Mouse (Mus musculus): ENCODE data around the gene Kif22.
"Not testable (repeated sequence)": the region's sequence is repeated elsewhere in the genome, so short reads cannot be mapped to it uniquely, and the experiment has no call there.

Gene Kif22

DNA sequence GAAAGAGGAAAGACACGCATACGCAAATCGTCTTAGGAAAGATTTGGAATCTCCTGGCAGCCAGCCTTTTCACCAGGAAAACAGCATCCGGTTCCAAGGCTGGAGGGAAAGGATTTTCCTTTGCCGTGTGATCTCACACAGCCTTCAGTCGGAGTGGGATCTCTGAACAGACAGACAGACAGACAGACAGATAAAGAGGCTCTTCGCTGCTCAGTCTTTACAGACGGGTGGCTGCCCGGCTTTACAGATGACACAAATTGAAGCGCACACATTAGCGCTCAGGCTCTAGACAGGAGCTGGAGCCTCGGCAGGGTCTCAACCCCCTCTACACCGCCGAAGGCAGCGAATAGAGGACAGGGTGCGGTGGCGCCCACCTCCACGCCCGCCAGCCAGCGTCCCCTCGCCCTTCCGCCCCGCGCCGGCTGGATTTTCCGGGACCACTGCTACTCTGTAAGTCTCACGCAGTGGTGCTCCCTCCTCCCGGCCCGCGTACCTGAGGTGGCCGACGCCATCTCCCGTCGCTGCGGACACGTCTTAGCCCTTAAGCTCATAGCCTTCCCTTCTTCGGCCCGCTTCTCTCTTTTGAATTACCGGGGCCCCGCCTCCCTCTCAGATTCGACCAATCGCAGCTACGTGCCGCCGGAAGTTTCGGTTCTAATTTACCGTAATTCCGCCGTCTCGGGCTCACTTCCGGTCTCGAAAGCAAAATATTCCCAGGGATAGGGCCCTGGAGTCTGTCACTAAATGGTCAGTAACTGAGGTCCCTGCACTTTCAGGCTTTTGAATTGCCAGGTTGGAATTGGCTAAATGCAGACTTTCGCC, at the start of gene Kif22:
Gene Kif22, minus strand, starts transcription at position 621 of the 822 bp plus-strand sequence.
- DNase-seq: peak; percentile 92

DNA sequence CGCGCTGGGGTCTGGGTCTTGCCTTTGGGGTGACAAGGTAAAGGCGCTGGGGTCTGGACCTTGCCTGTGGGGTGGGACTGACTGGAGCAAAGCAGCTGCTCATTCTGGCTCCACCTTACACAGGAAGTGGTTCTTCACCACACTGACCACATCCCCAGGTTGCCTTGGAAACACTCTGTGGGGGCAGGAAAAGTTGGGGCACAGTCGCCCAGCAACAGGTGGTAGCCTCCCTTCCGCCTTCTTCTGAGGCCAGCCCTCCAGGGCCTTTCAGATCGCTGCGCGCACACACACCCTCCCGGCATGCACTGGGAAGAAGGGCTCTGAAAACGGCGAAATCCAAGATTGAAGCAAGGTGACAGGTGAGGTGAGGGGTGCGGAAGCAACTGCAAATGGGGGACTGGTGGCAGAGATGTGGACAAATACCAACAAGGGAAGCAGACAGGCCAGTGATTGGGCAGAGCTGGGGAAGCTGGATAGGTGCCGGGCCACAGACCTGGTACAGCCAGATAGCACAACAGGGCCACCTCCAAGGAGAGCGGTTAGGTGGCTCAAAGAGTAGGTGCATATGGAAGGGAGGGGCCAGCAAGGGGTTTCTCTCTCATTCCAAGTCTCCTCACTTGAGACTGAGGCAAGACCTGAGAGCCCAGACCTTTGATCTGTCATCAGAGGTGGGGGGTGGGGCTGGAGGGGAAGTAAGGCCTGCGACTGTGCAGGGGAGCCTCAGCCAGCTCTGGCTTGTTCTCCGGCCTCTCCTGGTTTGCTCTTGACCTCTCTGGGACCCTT, 49.0 kb upstream of the Kif22 start, which contains the start of gene AI467606:
Gene AI467606, plus strand, starts transcription at position 246 of the 783 bp plus-strand sequence.
- DNase-seq: peak; percentile 86

DNA sequence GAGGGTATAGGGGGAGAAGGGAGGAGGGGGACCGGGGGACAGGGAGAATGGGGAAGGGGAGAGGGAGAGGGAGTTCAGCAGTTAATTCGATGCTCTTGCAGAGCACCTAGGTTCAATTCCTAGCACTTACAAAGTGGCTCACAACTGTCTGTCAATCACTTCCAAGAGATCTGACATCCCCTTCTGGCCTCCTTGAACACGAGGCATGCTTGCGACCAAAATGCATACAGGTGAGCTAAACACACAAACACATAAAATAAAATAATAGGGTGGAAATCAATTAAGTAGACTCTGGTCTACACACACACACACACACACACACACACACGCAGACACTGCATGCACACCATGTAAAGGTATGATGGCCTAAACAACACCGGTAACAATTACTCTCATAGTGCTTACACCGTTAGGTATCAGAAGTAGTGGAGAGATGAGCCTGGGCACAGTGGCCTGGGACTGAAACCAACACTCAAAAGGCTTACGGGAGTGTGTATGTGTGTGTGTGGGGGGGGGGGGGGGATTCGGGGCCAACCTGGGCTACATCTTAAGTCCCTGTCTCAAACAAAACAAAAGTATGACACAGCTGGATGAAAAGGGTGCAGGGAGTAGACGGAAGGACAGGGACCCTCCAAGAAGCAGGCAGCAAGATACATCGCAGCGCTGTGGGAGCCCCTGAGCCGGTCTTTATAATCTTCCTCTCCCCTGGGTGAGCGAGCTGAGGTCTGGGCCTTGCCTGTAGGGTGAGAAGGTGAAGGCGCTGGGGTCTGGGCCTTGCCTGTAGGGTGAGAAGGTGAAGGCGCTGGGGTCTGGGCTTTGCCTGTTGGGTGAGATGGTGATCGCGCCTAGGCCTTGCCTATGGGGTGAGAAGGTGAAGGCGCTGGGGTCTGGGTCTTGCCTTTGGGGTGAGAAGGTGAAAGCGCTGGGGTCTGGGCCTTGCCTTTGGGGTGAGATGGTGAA, 48.2 kb upstream of the Kif22 start:
- peak; percentile 25 for DNase-seq

DNA sequence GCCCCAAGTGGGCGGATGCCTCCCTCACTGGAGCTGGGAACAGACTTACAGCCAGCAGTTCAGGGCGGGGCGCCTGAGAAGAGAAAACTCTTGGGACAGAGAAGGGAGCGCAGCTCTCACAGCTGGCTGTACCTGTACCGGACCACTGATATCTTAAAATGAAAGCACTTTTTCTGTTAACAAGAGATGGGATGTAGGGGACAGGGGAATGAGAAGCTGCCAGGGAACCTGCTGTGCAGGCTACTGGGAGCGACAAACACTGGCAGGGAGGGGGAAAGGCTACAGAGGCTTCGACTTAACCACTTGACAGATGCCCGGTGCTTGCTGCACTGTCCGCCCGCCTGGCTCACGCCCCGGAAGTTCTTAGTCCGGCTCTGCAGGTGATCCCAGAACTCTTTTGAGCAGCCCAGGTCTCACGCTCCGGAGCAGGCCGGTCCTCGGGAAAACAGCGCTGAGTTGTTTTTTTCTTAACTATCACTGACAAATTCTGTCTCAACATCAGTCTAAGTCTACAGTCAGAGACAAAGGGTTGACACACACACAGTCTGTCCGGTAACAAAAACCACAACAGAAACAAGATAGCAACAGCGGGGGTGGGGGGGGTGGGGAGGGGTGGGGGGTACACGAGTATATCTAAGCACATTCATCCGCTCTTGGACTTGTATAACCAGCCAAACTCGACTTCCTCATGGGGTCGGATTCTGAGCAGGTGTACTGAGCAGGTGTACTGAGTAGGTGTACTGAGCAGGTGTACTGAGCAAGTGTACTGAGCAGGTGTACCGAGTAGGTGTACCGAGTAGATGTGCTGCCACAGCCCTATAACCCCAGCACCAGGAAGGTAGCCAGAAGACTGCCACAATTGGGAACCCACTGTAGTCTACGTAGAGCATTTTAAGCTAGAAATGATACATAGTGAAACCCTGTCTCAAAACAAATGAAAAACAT, 46.9 kb upstream of the Kif22 start:
- DNase-seq: peak; percentile 79

DNA sequence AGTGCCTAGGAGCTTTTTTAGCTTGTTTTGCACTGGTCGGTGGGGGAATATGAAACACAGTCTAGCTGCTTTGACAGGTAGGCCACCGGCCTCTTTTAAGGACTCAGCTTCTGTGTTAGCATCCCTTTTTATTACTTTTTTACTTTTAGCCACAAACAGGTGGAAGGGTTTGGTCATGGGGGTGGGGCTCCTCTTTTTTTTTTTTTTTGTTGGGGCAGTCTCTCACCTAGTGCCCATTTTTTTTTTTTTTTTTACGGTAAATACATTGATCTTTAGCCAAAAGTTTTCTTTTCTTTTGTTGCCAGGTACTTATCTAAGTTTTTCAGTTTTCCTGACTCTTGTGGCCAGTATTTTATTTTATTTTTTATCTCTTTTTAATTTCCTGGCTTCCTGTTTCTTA, 45.8 kb upstream of the Kif22 start:
- no peak for DNase-seq

DNA sequence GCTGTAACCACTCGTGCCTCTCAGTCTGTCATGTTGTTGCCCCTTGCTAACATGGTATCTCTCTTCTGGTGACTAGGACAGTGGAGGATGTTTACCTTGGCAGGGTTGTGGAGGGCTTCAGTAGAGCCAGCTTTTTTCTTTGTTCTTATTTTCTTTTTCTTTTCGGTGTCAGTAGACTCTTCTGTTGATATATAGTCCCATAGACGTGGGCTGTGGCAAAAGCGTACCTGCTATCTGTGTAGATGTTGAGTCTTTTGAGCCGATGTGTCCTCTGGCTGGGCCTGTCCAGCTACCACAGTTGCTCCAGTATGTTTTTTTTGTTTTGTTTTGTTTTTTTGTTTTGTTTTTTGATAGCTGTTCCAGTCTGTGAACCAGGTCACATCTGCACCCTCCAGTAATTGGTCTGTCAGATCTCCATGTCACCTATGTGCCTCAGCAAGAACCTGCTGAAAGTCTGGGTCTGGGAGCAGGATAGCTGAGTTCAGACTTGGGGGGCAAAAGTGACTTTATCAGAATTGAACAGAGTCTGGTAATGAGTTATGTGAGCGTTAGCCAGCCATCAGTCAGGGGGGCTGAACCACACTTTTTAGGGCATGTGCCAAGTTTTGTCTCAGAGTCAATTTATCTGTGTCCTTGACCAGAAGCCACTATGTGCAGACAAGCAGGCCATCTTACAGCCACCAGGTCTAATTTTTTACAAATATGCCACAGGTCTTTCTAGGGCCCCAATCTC, 45.2 kb upstream of the Kif22 start, which contains the start of gene Zg16:
Gene Zg16, minus strand, starts transcription at position 51 of the 733 bp plus-strand sequence.
- DNase-seq: not testable (repeated sequence)

DNA sequence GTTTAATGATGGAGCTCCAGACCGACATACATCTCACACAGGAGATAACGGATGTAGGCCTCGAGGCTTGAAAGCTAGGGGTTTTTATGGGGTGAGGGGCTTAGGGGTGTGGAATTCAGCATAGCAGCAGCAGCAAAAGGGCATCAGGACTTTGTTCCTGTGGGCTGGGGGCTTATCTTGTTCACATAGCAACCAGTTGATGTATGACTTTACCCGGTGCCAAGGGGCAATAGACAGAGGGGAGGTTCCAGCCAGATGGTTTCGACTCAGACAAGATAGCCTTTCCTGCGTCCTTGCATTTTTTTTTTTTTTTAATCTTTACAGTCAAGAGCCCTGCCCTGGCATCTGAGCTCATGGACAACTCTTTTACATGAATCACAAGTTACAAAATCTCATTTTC, 43.5 kb upstream of the Kif22 start:
- DNase-seq: peak; percentile 34

DNA sequence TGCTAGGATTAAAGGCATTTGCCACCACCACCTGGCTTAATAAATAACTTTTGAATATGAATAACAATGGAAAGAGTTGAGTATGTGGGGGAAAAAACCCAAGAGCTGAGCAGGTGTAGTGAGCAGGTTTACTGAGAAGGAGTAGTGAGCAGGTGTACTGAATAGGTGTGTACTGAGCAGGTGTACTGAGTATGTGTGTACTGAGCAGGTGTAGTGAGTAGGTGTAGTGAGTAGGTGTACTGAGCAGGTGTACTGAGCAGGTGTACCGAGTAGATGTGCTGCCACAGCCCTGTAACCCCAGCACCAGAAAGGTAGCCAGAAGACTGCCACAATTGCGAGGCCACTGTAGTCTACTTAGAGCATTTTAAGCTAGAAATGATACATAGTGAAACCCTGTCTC, 42.5 kb upstream of the Kif22 start:
- DNase-seq: no peak

DNA sequence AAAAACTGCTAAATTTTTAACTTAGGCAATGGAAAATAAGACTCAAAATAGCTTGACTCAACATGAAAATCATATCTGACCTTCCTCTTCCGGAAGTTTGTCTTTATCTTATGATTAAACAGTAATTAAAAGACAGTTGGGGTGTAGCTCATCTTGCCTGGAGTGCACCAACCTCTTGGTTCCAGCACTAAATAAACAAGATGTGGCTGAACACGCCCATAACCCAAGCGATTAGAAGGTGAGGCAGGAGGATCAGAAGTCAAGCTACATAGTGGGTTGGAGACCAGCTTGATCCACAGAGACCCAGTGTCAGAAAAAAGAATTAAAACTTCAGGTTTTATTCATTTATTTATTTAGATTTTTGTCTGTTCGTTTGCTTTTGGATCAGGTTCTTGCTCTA, 41.4 kb upstream of the Kif22 start:
- DNase-seq: no peak

DNA sequence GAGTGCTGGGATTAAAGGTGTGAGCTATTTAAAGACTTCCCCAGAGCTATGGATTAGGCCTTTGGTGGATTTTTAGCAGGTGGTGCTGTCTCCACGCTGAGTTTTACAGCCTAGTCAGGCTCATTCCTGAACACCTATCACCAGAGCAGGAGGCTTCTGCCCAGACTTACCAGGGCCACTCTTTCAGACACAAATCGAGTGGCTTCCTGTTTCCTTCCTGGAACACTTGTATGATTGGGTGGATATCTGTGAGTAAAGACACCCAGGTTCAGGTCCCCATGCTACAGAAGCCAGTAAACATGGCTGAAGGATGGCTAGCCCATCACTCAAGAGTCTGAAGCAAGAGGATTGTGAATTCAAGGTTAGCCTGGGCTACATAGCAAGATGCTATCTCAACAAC, 40.7 kb upstream of the Kif22 start:
- no peak for DNase-seq

DNA sequence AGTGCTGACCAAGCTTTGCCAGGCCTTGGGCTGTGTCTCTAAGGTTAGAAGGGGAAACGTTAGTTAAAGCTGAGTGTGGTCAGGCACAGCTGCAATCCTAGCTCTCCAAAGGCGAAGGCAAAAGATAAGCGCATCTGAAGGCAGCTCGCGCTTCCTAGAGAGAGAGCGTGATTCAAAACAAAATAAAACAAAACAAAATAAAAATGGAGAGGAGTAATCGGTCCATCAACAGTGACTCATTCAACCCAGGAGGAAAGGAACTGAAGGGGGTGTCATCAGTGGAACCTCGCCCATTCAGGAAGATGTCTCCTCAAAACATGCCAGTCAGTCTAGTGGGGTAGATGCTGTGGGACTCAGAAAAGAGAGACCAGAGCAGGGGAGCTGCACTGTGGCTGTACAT, 40.0 kb upstream of the Kif22 start:
- DNase-seq: no peak

DNA sequence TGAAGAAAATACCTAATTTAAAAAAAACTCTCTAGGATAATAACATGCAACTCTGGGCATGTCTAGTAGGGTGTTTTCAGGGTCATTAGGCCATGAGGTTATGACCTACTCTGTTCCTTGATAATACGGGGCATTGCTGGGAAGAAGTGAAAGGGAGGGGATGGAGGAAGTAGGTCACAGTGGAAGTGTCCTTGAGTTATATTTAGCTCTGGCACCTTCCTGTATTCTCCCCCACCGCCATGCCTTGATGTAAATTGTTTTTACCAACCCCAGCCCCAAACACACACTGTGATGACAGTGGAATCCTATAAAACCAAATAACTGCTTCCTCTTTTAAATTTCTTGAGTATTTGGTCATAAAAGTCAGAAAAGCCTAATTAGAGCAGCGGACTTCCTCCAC, 37.8 kb upstream of the Kif22 start:
- DNase-seq: no peak

DNA sequence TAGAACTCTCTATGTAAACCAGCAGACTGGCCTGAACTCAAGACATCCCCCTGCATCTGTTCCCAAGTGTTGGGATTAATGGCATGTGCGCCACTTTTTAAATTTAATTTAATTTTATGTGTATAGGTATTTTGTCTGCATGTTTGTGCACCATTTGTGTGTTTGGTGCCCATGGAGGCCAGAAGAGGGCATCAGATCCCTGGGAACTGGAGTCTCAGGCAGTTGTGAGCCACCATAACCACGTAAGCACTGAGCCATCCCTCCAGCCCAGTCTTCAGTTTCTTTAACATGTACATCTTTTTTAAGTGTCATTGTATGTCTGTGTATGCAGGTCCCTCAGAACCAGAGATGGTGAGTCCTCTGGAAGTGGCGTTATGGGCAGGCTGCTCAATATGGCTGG, 35.4 kb upstream of the Kif22 start:
- no peak for DNase-seq

DNA sequence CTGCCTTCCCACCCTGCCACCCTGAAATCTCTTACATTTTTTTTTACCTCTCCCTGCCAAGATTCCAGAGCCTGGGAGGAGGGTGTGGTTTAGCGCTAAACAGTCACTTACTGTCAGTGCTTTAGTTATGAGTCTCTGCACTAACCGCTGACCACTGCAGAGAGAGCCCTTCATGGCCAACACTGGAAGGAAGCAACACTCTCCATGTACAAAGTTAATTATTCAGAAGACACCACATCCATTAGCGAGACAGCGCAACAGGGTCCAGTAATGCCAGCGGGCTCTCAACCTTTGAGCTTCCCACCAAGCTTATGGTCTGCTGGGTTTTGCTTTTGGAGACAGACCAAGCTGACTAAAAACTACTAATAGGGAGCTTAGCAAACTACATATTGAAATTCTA, 33.9 kb upstream of the Kif22 start:
- no peak for DNase-seq

DNA sequence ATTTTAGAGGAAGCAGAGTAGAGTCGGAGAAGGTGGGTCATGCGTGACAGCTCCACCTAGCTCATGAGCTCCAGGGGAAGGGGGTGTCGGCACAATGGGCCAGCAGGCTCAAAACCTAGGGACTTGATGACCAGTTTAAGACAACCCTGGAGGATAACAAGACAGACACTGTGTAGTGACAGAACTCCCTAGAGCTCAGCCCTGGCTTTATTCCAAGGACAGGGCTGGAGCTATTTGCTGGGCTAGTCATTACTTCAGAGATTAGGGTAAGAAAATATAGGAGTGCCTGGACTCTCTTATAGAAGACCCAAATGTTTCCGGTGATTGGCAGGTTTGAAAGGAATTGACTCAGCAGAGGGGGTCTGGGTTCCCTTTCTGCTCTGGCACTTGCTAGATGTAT, 30.9 kb upstream of the Kif22 start:
- no peak for DNase-seq

DNA sequence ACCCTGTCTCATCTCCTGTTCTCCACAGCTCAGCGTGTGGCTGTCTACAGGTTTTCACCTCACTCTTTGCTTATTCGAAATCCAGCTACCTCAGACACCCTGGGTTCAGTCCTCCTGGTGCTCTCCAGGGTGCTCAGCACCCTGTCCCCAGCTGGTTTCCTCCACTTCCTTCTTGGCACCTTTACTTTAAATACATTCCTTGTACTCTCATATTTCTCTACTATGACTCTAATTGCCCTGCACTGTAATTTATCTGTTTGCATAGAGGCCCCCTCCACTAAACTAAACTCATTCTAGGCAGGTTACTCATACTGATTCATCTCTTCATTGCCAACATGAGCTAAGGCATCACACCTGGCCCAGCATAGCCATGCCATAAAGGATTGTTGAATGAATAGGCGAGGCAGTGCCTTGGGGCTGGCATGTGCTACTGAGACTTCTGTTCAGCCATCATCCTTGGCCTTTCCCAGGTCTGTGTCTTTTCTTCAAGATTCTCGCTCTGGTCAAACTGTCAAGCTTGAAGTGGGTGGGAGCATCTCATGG, 28.7 kb upstream of the Kif22 start:
- no peak for DNase-seq

DNA sequence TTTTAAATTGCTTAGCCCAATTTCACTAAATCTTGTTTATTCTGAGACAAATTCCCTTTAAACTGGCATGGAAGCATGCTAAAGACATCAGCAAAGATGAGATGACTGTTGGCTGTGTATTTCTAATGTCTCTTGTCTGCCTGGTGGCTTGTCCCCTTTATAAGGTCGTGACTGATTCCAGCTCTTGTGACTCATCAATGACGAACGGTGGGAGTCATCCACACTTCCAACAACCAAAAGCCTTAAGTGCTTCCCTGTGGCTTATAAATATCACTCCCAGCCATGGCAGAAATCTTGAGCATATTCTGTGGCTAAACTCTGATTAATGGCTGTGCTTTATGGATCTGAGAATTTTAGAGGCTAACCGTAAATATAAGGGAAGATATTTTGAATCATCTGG, 24.0 kb upstream of the Kif22 start:
- no peak for DNase-seq

DNA sequence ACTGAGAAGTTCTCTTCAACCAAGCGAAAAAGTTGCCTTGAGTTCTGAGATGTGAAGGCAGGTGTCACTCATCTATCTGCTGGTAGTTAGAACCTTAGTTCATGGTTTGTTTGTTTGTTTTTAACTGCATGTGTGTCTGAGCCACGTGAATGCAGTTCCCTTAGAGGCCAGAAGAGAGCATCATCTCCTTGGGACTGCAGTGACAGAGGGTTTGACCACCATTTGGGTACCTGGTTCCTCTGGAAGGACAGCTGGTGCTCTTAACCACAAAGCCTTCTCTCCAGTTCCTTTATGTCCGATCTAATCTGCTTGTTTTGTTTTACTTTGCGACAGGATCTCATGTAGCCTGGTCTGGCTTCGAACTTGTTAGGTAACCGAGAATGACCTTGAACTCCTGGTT, 23.3 kb upstream of the Kif22 start:
- DNase-seq: no peak

DNA sequence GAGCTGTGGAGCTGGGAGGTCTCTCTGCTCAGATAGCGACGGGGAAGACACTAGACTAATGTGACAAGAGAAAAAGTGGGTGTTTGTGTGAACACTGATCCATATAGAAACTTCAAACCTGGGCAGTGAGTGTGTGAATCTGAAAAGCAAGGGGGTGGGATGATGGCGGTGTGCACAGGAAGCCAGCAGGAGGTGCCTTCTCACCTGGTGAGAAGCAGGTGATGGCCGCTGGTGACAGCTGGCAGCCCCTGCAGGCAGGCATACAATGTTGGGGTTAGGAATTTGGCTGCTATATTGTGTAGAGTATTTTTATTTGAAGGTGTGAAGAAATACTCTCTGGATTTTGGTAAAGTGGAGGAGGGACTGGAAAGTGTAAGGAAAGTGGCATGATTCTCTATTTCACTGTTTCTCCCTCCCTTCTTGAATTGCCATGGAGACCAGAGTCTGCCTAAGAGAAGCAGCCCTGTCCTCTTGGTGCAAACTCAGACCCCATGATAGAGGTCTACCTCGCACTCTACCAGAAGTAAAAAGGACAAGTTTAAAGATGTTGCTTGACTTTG, 12.8 kb upstream of the Kif22 start:
- no peak for DNase-seq

DNA sequence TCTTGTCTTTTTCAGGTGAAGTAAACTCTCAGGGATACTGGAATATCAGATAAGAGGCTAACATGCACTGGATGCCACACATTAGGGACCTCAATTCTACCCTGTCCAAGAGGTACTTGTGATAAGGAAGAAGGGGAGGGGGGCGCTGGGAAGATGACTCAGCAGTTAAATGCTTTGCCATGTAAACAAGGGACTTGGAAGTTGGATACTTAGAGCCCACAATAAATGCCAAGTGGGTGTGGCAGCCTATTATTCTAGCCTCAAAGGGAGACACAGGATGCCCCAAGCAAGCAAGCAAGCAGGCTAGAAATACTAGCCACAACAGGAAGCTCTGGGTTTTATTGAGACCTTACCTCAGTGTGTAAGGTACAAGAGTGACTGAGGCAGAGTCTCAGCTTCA, 11.0 kb downstream of the Kif22 start:
- DNase-seq: no peak
